Mouse (Mus musculus): ENCODE data around the gene Ptpn13. TPM values are rescaled to one million over a fixed set of nuclear protein-coding genes. Genes with fewer than 3 reads are reported as not detected.
A peak's percentile ranks its signal among the peaks of the same experiment; 100 is the strongest.

The Ptpn13 gene
- total and polyA plus RNA-seq, 3 experiments: 0.04 TPM; not detected in 2

GRCm38 (mm10) chr5:103442921-103443320 is 17.9 kb downstream of the Ptpn13 start:
- TF ChIP-seq CHD2 (IDR thresholded peaks at IDR 0.05; ENCODE audit: low read length) (no peak), SIN3A (IDR thresholded peaks at IDR 0.05; ENCODE audit: low read length) (no peak), KAT2A (IDR thresholded peaks at IDR 0.05; ENCODE audit: insufficient replicate concordance, low read length) (no peak), MAZ (IDR thresholded peaks at IDR 0.05; ENCODE audit: low read depth, low read length) (no peak)
- Histone ChIP-seq H3K4me3 (replicated peaks in 1 of 3; ENCODE audit: low read depth in 2 of 3, low read length in 2 of 3, poor library complexity in 1 of 3) (no peak overlapping the region), H3K36me3 (replicated peaks in 1 of 2; ENCODE audit: control insufficient read depth in 1 of 2, insufficient read depth in 1 of 2, low read length in 1 of 2) (no peaks in the 10 kb centered on the region), H3K79me2 (replicated peaks; ENCODE audit: control insufficient read depth, extremely low read depth, insufficient read depth, poor library complexity, severe bottlenecking) (no peaks in the 10 kb centered on the region), H3K9me3 (replicated peaks; ENCODE audit: low read length) (no peaks in the 10 kb centered on the region), H3K4me1 (ENCODE audit: control insufficient read depth in 1 of 2, insufficient read depth in 2 of 2) (peaks cover 16 to 50% of the 10 kb centered on the region in 2 experiments), H3K27me3 (replicated peaks) (no peaks in the 10 kb centered on the region), H3K27ac (ENCODE audit: insufficient read depth, low read depth) (no peak overlapping the region), H3K9ac (ENCODE audit: insufficient read depth, low read depth) (no peak overlapping the region), H3K4me2 (ENCODE audit: insufficient read depth, low read depth, poor library complexity, severe bottlenecking) (no peak overlapping the region)
- dilution Hi-C loops (cut with MboI; ENCODE audit: extremely low pct_ligation_motif_present, extremely low pct_unique_long_range_greater_than_20kb, low sequenced_read_pairs) (no loop called here), in situ Hi-C loops (cut with MboI; ENCODE audit: low pct_ligation_motif_present, low pct_unique_long_range_greater_than_20kb, low sequenced_read_pairs) (no loop called here)
- peak; percentile 27 for DNase-seq (ENCODE audit: extremely low read depth)

- no peak for DNase-seq (ENCODE audit: extremely low read depth)
- Histone ChIP-seq H3K27me3 (replicated peaks) (no peaks in the 10 kb centered on the region), H3K9me3 (replicated peaks; ENCODE audit: low read length) (no peaks in the 10 kb centered on the region), H3K4me2 (ENCODE audit: insufficient read depth, low read depth, poor library complexity, severe bottlenecking) (no peak overlapping the region), H3K9ac (ENCODE audit: insufficient read depth, low read depth) (no peak overlapping the region), H3K27ac (ENCODE audit: insufficient read depth, low read depth) (no peak overlapping the region), H3K79me2 (replicated peaks; ENCODE audit: control insufficient read depth, extremely low read depth, insufficient read depth, poor library complexity, severe bottlenecking) (no peaks in the 10 kb centered on the region), H3K36me3 (replicated peaks in 1 of 2; ENCODE audit: control insufficient read depth in 1 of 2, insufficient read depth in 1 of 2, low read length in 1 of 2) (no peaks in the 10 kb centered on the region), H3K4me3 (replicated peaks in 1 of 3; ENCODE audit: low read depth in 2 of 3, low read length in 2 of 3, poor library complexity in 1 of 3) (no peak overlapping the region), H3K4me1 (ENCODE audit: control insufficient read depth in 1 of 2, insufficient read depth in 2 of 2) (peaks cover 7 to 26% of the 10 kb centered on the region in 2 experiments; a peak in 3 of 4 replicates)
- in situ Hi-C loops (cut with MboI; ENCODE audit: low pct_ligation_motif_present, low pct_unique_long_range_greater_than_20kb, low sequenced_read_pairs): no loop called here
- TF ChIP-seq SMC3 (IDR thresholded peaks at IDR 0.05; ENCODE audit: low read depth, low read length): no peak
- TF ChIP-seq MAX (IDR thresholded peaks at IDR 0.05; ENCODE audit: low read length): no peak
- TF ChIP-seq E2F4 (IDR thresholded peaks at IDR 0.05; ENCODE audit: insufficient replicate concordance, low read depth, low read length): no peak
- no peak for TF ChIP-seq MYC (IDR thresholded peaks at IDR 0.05; ENCODE audit: low read depth, low read length)
- no peak for TF ChIP-seq USF2 (conservative IDR thresholded peaks at IDR 0.05; ENCODE audit: low read depth, low read length)
- no peak for TF ChIP-seq HCFC1 (IDR thresholded peaks at IDR 0.05; ENCODE audit: low read depth, low read length)
- TF ChIP-seq GABPA (IDR thresholded peaks at IDR 0.05; ENCODE audit: insufficient replicate concordance, low read depth, low read length): no peak
- TF ChIP-seq USF1 (IDR thresholded peaks at IDR 0.05; ENCODE audit: low read depth, low read length): no peak
- no peak for TF ChIP-seq TCF12 (IDR thresholded peaks at IDR 0.05; ENCODE audit: low read depth, low read length)
- no peak for TF ChIP-seq ZMIZ1 (IDR thresholded peaks at IDR 0.05; ENCODE audit: low read depth, low read length)
- TF ChIP-seq CHD1 (IDR thresholded peaks at IDR 0.05; ENCODE audit: low read depth, low read length): no peak
- no peak for TF ChIP-seq JUND (conservative IDR thresholded peaks at IDR 0.05; ENCODE audit: low read depth, low read length)
- TF ChIP-seq KAT2A (IDR thresholded peaks at IDR 0.05; ENCODE audit: insufficient replicate concordance, low read length): no peak
- no peak for TF ChIP-seq RAD21 (IDR thresholded peaks at IDR 0.05; ENCODE audit: low read depth, low read length)
- no peak for TF ChIP-seq IRF4 (IDR thresholded peaks at IDR 0.05; ENCODE audit: low read depth, low read length)
- dilution Hi-C loops (cut with MboI; ENCODE audit: extremely low pct_ligation_motif_present, extremely low pct_unique_long_range_greater_than_20kb, low sequenced_read_pairs): no loop called here
These were observed 20.4 kb downstream of the Ptpn13 start for GRCm38 (mm10) chr5:103445383-103445782.

Measured in CH12.LX (cell line).